Mouse (Mus musculus) urinary bladder, postnatal 25 days (tissue): ENCODE results near the gene Meaf6.

Experiments used
- DNase-seq: peaks from one replicate; pipeline ENCODE4 v3.0.0; 2022; ENCODE audit warnings: low spot score

The Meaf6 gene

GRCm38 (mm10) chr4:125115710-125116089 lies 30.8 kb downstream of the Meaf6 start:
- DNase-seq, result peak; percentile 36

- peak; percentile 63 for DNase-seq
Observed at GRCm38 (mm10) chr4:125116090-125116861, 31.3 kb downstream of the Meaf6 start.

- no peak for DNase-seq
Observed at GRCm38 (mm10) chr4:125116929-125117328, 32.0 kb downstream of the Meaf6 start.

GRCm38 (mm10) chr4:125117902-125118320 lies 33.0 kb downstream of the Meaf6 start:
- no peak for DNase-seq

GRCm38 (mm10) chr4:125119070-125119469 lies 34.1 kb downstream of the Meaf6 start:
- no peak for DNase-seq

GRCm38 (mm10) chr4:125119721-125120120 lies 34.8 kb downstream of the Meaf6 start:
- DNase-seq, result no peak

- peak; percentile 61 for DNase-seq
Observed at GRCm38 (mm10) chr4:125122431-125123278, 37.7 kb downstream of the Meaf6 start.

- no peak for DNase-seq
Observed at GRCm38 (mm10) chr4:125123279-125123671, 38.3 kb downstream of the Meaf6 start.

GRCm38 (mm10) chr4:125124424-125125209 lies 39.7 kb downstream of the Meaf6 start:
- DNase-seq, result no peak

GRCm38 (mm10) chr4:125125361-125125921 lies 40.5 kb downstream of the Meaf6 start:
- no peak for DNase-seq

- no peak for DNase-seq
Observed at GRCm38 (mm10) chr4:125126186-125126585, 41.3 kb downstream of the Meaf6 start.

- no peak for DNase-seq
Observed at GRCm38 (mm10) chr4:125126761-125127160, 41.8 kb downstream of the Meaf6 start.

- peak; percentile 92 for DNase-seq
Observed at GRCm38 (mm10) chr4:125127305-125128084, 42.6 kb downstream of the Meaf6 start, which contains the start of gene Zc3h12a. Gene Zc3h12a, minus strand, starts transcription at chr4:125127840.

GRCm38 (mm10) chr4:125131493-125131892 lies 46.6 kb downstream of the Meaf6 start:
- no peak for DNase-seq

GRCm38 (mm10) chr4:125132394-125132793 lies 47.5 kb downstream of the Meaf6 start:
- peak; percentile 58 for DNase-seq

- DNase-seq, result no peak
Observed at GRCm38 (mm10) chr4:125134192-125134591, 49.3 kb downstream of the Meaf6 start.

GRCm38 (mm10) chr4:125134631-125135030 lies 49.7 kb downstream of the Meaf6 start:
- DNase-seq, result no peak

GRCm38 (mm10) chr4:125135076-125135855 lies 50.3 kb downstream of the Meaf6 start:
- DNase-seq, result no peak

- DNase-seq, result no peak
Observed at GRCm38 (mm10) chr4:125136303-125136888, 51.5 kb downstream of the Meaf6 start.

GRCm38 (mm10) chr4:125138321-125138720 lies 53.4 kb downstream of the Meaf6 start:
- no peak for DNase-seq
